Mouse (Mus musculus) liver, embryonic 13.5 days (tissue): Measurements from ENCODE around the gene Tmem54. TPM values are rescaled to one million over a fixed set of nuclear protein-coding genes. Genes with fewer than 3 reads are reported as not detected.

Experiments used
- ATAC-seq: fragments of 200-750 bp; cut with Nextera tagmentation; 2 replicates; pipeline ENCODE4 v1.8.0; 2017; ENCODE audit warnings: low read depth, mild to moderate bottlenecking, moderate number of reproducible peaks, moderate library complexity
- DNase-seq: peaks from one replicate; pipeline ENCODE4 v3.0.0; 2022
- H3K27ac ChIP-seq: fragments of 300-500 bp; sonication (generic); 2 replicates; pipeline ENCODE4 v1.5.1; 2015; ENCODE audit warnings: moderate library complexity, mild to moderate bottlenecking, inconsistent platforms
- H3K27me3 ChIP-seq: fragments of 300-500 bp; sonication (generic); 2 replicates; pipeline ENCODE4 v1.6.1; 2015; ENCODE audit warnings: mild to moderate bottlenecking, inconsistent platforms
- H3K36me3 ChIP-seq: fragments of 300-500 bp; sonication (generic); 2 replicates; pipeline ENCODE4 v1.6.1; 2015; ENCODE audit warnings: mild to moderate bottlenecking, inconsistent platforms
- H3K4me1 ChIP-seq: fragments of 300-500 bp; sonication (generic); replicated peaks from 2 replicates; pipeline ENCODE4 v1.6.1; 2015; ENCODE audit warnings: inconsistent platforms
- H3K4me2 ChIP-seq: fragments of 300-500 bp; sonication (generic); 2 replicates; pipeline ENCODE4 v1.6.1; 2015; ENCODE audit warnings: inconsistent platforms, mild to moderate bottlenecking, moderate library complexity
- H3K4me3 ChIP-seq: fragments of 300-500 bp; sonication (generic); replicated peaks from 2 replicates; pipeline ENCODE4 v1.5.1; 2015; ENCODE audit warnings: mild to moderate bottlenecking, inconsistent platforms
- H3K9ac ChIP-seq: fragments of 300-500 bp; sonication (generic); 2 replicates; pipeline ENCODE4 v1.6.1; 2015; ENCODE audit warnings: mild to moderate bottlenecking, inconsistent platforms
- H3K9me3 ChIP-seq: fragments of 300-500 bp; sonication (generic); replicated peaks from 2 replicates; pipeline ENCODE4 v1.6.1; 2016; ENCODE audit warnings: inconsistent platforms
- WGBS: fragments of 180-500 bp; shearing (Covaris S2); methylation state at CpG from one replicate; pipeline ENCODE4 v1.1.7; 2015; ENCODE audit not compliant: insufficient replicate concordance; 5-methylcytosine and 5-hydroxymethylcytosine counted together
- polyA plus RNA-seq: library from polyadenylated mRNA; unstranded; fragments of >200 nt; fragmentation: Nextera tagmentation; extraction: Ambion mirVana; gene quantifications from 2 replicates; pipeline ENCODE4 v1.2.1, GENCODE M21; 2015

The Tmem54 gene
- 1.9 and 2.1 TPM in 2 replicates for polyA plus RNA-seq

GRCm38 (mm10) chr4:129105356-129105755 is at the start of gene Tmem54:
TSS of gene Tmem54 (plus strand) at chr4:129105548.
- no peaks in the 10 kb centered on the region for H3K36me3 ChIP-seq
- H3K4me3 ChIP-seq, result peak within 1 kb of the TSS; percentile 30
- H3K27ac ChIP-seq, result no peak within 1 kb of the TSS
- H3K4me1 ChIP-seq, result peaks cover 25% of the 10 kb centered on the region
- ATAC-seq (no peak), DNase-seq (no peak)
- 0 out of 2 replicates have a peak within 1 kb of the TSS, but pooled peaks have one; percentile 2 for H3K9ac ChIP-seq
- peak within 1 kb of the TSS; percentile 48 for H3K4me2 ChIP-seq
- H3K27me3 ChIP-seq, result peaks cover 55% of the 10 kb centered on the region
- 2% methylated on average over 40 of the region's 40 CpGs for whole genome bisulfite sequencing
- no peaks in the 10 kb centered on the region for H3K9me3 ChIP-seq

- no peaks in the 10 kb centered on the region for H3K36me3 ChIP-seq
- no peaks in the 10 kb centered on the region for H3K9me3 ChIP-seq
- WGBS, result 79% methylated on average over 5 of the region's 5 CpGs
- no peak overlapping the region for H3K4me3 ChIP-seq
- no peak overlapping the region for H3K4me2 ChIP-seq
- DNase-seq, result no peak
- H3K9ac ChIP-seq, result no peak overlapping the region
- no peak overlapping the region; the same call in 1 of the 2 replicates for H3K27ac ChIP-seq
- peaks cover 9% of the 10 kb centered on the region for H3K27me3 ChIP-seq
- ATAC-seq, result no peak
- peaks cover 55% of the 10 kb centered on the region for H3K4me1 ChIP-seq
Observed at GRCm38 (mm10) chr4:129055562-129055961, 49.8 kb upstream of the Tmem54 start.

GRCm38 (mm10) chr4:129057533-129058206 is 47.7 kb upstream of the Tmem54 start:
- Histone ChIP-seq H3K4me3 (peak overlapping the region; percentile 94), H3K27me3 (no peaks in the 10 kb centered on the region), H3K36me3 (no peaks in the 10 kb centered on the region), H3K4me1 (peaks cover 54% of the 10 kb centered on the region), H3K9ac (peak overlapping the region; percentile 94), H3K9me3 (no peaks in the 10 kb centered on the region), H3K27ac (peak overlapping the region; percentile 93), H3K4me2 (peak overlapping the region; percentile 100)
- DNase-seq (peak; percentile 95), ATAC-seq (peak; percentile 93)
- 2% methylated on average over 35 of the region's 44 CpGs for WGBS

GRCm38 (mm10) chr4:129058207-129059092 is 46.9 kb upstream of the Tmem54 start, which contains the start of gene Rnf19b:
TSS of gene Rnf19b (plus strand) at chr4:129058271.
- H3K4me3 ChIP-seq, result peak within 1 kb of the TSS; percentile 94
- DNase-seq, result peak; percentile 54
- no peaks in the 10 kb centered on the region for H3K36me3 ChIP-seq
- peak within 1 kb of the TSS; percentile 100 for H3K4me2 ChIP-seq
- peak within 1 kb of the TSS; percentile 93 for H3K27ac ChIP-seq
- H3K4me1 ChIP-seq, result peaks cover 54% of the 10 kb centered on the region
- under 1% methylated on average over 90 of the region's 107 CpGs for WGBS
- peak; percentile 70 for ATAC-seq
- peak within 1 kb of the TSS; percentile 94 for H3K9ac ChIP-seq
- H3K27me3 ChIP-seq, result no peaks in the 10 kb centered on the region
- no peaks in the 10 kb centered on the region for H3K9me3 ChIP-seq

- peak; percentile 13; the same call in 1 of the 2 replicates for ATAC-seq
- WGBS, result 4% methylated on average over 13 of the region's 13 CpGs
Observed at GRCm38 (mm10) chr4:129059125-129059551, 46.2 kb upstream of the Tmem54 start.

GRCm38 (mm10) chr4:129059922-129060321 is 45.4 kb upstream of the Tmem54 start:
- no peaks in the 10 kb centered on the region for H3K27me3 ChIP-seq
- H3K4me3 ChIP-seq, result peak overlapping the region; percentile 94
- no peak for DNase-seq
- peaks cover 54% of the 10 kb centered on the region for H3K4me1 ChIP-seq
- H3K9me3 ChIP-seq, result no peaks in the 10 kb centered on the region
- no peak overlapping the region for H3K27ac ChIP-seq
- ATAC-seq, result no peak
- H3K36me3 ChIP-seq, result no peaks in the 10 kb centered on the region
- peak overlapping the region; percentile 94 for H3K9ac ChIP-seq
- peak overlapping the region; percentile 100 for H3K4me2 ChIP-seq
- WGBS, result 28% methylated on average over 4 of the region's 4 CpGs

More at GRCm38 (mm10) chr4:129059125-129059551, 46.2 kb upstream of the Tmem54 start:
- Histone ChIP-seq H3K36me3 (no peaks in the 10 kb centered on the region), H3K9me3 (no peaks in the 10 kb centered on the region), H3K9ac (peak overlapping the region; percentile 94), H3K27me3 (no peaks in the 10 kb centered on the region), H3K4me1 (peaks cover 54% of the 10 kb centered on the region), H3K4me3 (peak overlapping the region; percentile 94), H3K27ac (peak overlapping the region; percentile 93), H3K4me2 (peak overlapping the region; percentile 100)
- DNase-seq, result peak; percentile 26

GRCm38 (mm10) chr4:129061486-129061885 is 43.9 kb upstream of the Tmem54 start:
- Histone ChIP-seq H3K9ac (no peak overlapping the region), H3K36me3 (no peaks in the 10 kb centered on the region), H3K4me1 (peaks cover 53% of the 10 kb centered on the region), H3K27me3 (no peaks in the 10 kb centered on the region), H3K4me3 (no peak overlapping the region), H3K27ac (no peak overlapping the region; the same call in 1 of the 2 replicates), H3K4me2 (no peak overlapping the region), H3K9me3 (no peaks in the 10 kb centered on the region)
- ATAC-seq (no peak), DNase-seq (no peak)
- 87% methylated on average over 1 of the region's 1 CpGs for WGBS

- DNase-seq (no peak), ATAC-seq (no peak)
- Histone ChIP-seq H3K36me3 (no peaks in the 10 kb centered on the region), H3K27me3 (no peaks in the 10 kb centered on the region), H3K4me1 (peaks cover 48% of the 10 kb centered on the region), H3K4me3 (no peak overlapping the region), H3K9me3 (no peaks in the 10 kb centered on the region), H3K27ac (no peak overlapping the region; the same call in 1 of the 2 replicates), H3K4me2 (no peak overlapping the region), H3K9ac (no peak overlapping the region)
- 64% methylated on average over 3 of the region's 3 CpGs for WGBS
Observed at GRCm38 (mm10) chr4:129062281-129063075, 42.9 kb upstream of the Tmem54 start.

- ATAC-seq (no peak), DNase-seq (no peak)
- no peaks in the 10 kb centered on the region for H3K9me3 ChIP-seq
- H3K4me1 ChIP-seq, result peaks cover 26% of the 10 kb centered on the region
- no peak overlapping the region for H3K4me3 ChIP-seq
- no peak overlapping the region for H3K9ac ChIP-seq
- H3K27ac ChIP-seq, result no peak overlapping the region
- no peak overlapping the region for H3K4me2 ChIP-seq
- no peaks in the 10 kb centered on the region for H3K27me3 ChIP-seq
- H3K36me3 ChIP-seq, result no peaks in the 10 kb centered on the region
Observed at GRCm38 (mm10) chr4:129065688-129066236, 39.6 kb upstream of the Tmem54 start.

- peaks cover 8% of the 10 kb centered on the region for H3K4me1 ChIP-seq
- H3K9me3 ChIP-seq, result no peaks in the 10 kb centered on the region
- no peak overlapping the region for H3K27ac ChIP-seq
- no peaks in the 10 kb centered on the region for H3K27me3 ChIP-seq
- DNase-seq (no peak), ATAC-seq (no peak)
- no peak overlapping the region for H3K4me2 ChIP-seq
- WGBS, result 76% methylated on average over 5 of the region's 5 CpGs
- H3K4me3 ChIP-seq, result no peak overlapping the region
- no peak overlapping the region for H3K9ac ChIP-seq
- H3K36me3 ChIP-seq, result 0 out of 2 replicates have a peak, but pooled peaks cover under 1% of the 10 kb centered on the region
Observed at GRCm38 (mm10) chr4:129067638-129068415, 37.5 kb upstream of the Tmem54 start.
